Mouse (Mus musculus): ENCODE measurements at regions not wholly inside any gene's neighbourhood (a gene's known extent, or its start where the extent isn't known, plus 50 kb on each side); places are given as distances from the start of the nearest gene placed in this dataset.

DNA sequence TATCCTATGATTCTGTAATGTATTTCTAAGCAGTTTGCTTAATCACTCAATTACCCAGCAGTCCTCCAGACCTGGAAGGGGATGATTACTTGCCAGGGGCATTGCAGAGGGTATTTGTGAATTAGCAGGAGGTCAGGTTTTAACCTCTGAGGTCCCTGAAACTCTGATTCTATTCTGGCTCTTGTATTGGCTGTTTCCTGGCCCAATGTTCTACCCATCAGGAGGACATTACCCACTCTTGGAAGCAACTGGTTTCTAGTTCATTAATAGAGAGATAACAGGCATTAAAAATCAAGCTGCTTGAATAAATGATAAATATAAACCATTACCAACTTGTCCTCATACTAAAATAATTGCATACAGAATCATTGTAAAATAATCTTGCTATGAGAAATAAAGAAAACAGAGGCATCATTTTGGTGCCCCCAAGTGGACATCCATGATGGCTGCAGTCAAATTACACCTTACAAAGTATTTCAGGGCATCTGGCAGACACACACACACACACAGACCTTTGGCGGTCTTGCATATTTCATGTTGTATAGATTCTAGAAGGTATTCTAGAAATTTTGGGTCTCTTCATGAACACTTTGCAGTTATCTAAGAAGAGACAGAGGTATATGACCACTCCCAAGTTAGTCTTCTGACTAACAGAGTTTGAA lies 385.6 kb downstream of the Car8 start:
- TF ChIP-seq EP300 (IDR thresholded peaks at IDR 0.05; ENCODE audit: low read depth) = no peak
- TF ChIP-seq CTCF (IDR thresholded peaks at IDR 0.05; ENCODE audit: low read depth) = peak; percentile 72

Measured in heart, postnatal 0 days (tissue).